Mouse (Mus musculus) erythroblast, embryonic 14.5 days (primary cell): Measurements from ENCODE around the gene Zfp36.

Experiments used
- GATA1 ChIP-seq: IDR thresholded peaks from 2 replicates; pipeline ENCODE4 v1.6.1; 2012; ENCODE audit warnings: low read length, inconsistent platforms, mixed read lengths
- TAL1 ChIP-seq: IDR thresholded peaks from 3 replicates; pipeline ENCODE4 v1.6.1; 2012; ENCODE audit warnings: low read length, inconsistent platforms, mixed read lengths

DNA sequence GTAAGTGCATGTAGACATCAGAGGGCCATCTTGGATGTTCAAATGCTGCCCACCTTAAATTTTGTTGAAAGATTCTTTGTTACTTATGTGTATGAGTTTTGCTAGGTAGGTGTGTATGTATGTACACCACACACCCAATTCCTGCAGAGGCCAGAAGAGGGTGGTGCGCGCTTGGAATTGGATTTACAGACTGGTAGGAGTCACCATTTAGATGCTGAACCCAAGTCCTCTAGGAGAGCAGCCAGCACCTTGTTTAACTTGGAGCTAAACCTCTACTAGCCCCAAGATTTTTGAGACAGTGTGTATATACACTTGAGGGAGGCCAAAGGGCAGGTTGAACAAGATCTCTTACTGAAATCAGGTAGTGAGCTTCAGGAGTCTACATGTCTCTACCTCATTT lies 26.8 kb downstream of the Zfp36 start:
- TF ChIP-seq GATA1: no peak
- no peak for TF ChIP-seq TAL1
